Mouse (Mus musculus): ENCODE results near the gene Ltbp1. TPM values are rescaled to one million over a fixed set of nuclear protein-coding genes. Genes with fewer than 3 reads are reported as not detected.

Ltbp1 gene
- polyA plus RNA-seq, 1 experiment: 5.0 TPM

GRCm38 (mm10) chr17:75323229-75323628 lies 317.9 kb downstream of the Ltbp1 start:
- no peaks in the 10 kb centered on the region for H3K4me1 ChIP-seq (ENCODE audit: control insufficient read depth, insufficient read depth, insufficient read length, low read length)
- no peak overlapping the region for H3K27ac ChIP-seq (replicated peaks; ENCODE audit: low read depth, low read length)
- no peak overlapping the region for H3K4me3 ChIP-seq (ENCODE audit: insufficient read depth, low read depth, low read length)

- Histone ChIP-seq H3K27ac (replicated peaks; ENCODE audit: low read depth, low read length) (no peak overlapping the region), H3K4me3 (ENCODE audit: insufficient read depth, low read depth, low read length) (no peak overlapping the region), H3K4me1 (ENCODE audit: control insufficient read depth, insufficient read depth, insufficient read length, low read length) (no peaks in the 10 kb centered on the region)
Measured at GRCm38 (mm10) chr17:75323766-75324165, 318.4 kb downstream of the Ltbp1 start.

GRCm38 (mm10) chr17:75328102-75328639 lies 322.8 kb downstream of the Ltbp1 start:
- no peak overlapping the region for H3K27ac ChIP-seq (replicated peaks; ENCODE audit: low read depth, low read length)
- no peak overlapping the region for H3K4me3 ChIP-seq (ENCODE audit: insufficient read depth, low read depth, low read length)
- peaks cover 2% of the 10 kb centered on the region; the same call in 1 of the 2 replicates for H3K4me1 ChIP-seq (ENCODE audit: control insufficient read depth, insufficient read depth, insufficient read length, low read length)

- peaks cover 2% of the 10 kb centered on the region; the same call in 1 of the 2 replicates for H3K4me1 ChIP-seq (ENCODE audit: control insufficient read depth, insufficient read depth, insufficient read length, low read length)
- H3K27ac ChIP-seq (replicated peaks; ENCODE audit: low read depth, low read length): no peak overlapping the region
- H3K4me3 ChIP-seq (ENCODE audit: insufficient read depth, low read depth, low read length): no peak overlapping the region
Measured at GRCm38 (mm10) chr17:75330366-75330765, 325.0 kb downstream of the Ltbp1 start.

- Histone ChIP-seq H3K4me3 (ENCODE audit: insufficient read depth, low read depth, low read length) (no peak overlapping the region), H3K4me1 (ENCODE audit: control insufficient read depth, insufficient read depth, insufficient read length, low read length) (peaks cover 2% of the 10 kb centered on the region; the same call in 1 of the 2 replicates), H3K27ac (replicated peaks; ENCODE audit: low read depth, low read length) (no peak overlapping the region)
Measured at GRCm38 (mm10) chr17:75331421-75331951, 326.1 kb downstream of the Ltbp1 start.

GRCm38 (mm10) chr17:75332289-75332688 lies 326.9 kb downstream of the Ltbp1 start:
- no peak overlapping the region for H3K4me3 ChIP-seq (ENCODE audit: insufficient read depth, low read depth, low read length)
- H3K27ac ChIP-seq (replicated peaks; ENCODE audit: low read depth, low read length): no peak overlapping the region

GRCm38 (mm10) chr17:75333011-75333410 lies 327.6 kb downstream of the Ltbp1 start:
- Histone ChIP-seq H3K4me1 (ENCODE audit: control insufficient read depth, insufficient read depth, insufficient read length, low read length) (peaks cover 2% of the 10 kb centered on the region; the same call in 1 of the 2 replicates), H3K4me3 (ENCODE audit: insufficient read depth, low read depth, low read length) (no peak overlapping the region), H3K27ac (replicated peaks; ENCODE audit: low read depth, low read length) (no peak overlapping the region)

More at GRCm38 (mm10) chr17:75332289-75332688, 326.9 kb downstream of the Ltbp1 start:
- peaks cover 2% of the 10 kb centered on the region; the same call in 1 of the 2 replicates for H3K4me1 ChIP-seq (ENCODE audit: control insufficient read depth, insufficient read depth, insufficient read length, low read length)

GRCm38 (mm10) chr17:75333759-75334158 lies 328.4 kb downstream of the Ltbp1 start:
- Histone ChIP-seq H3K4me1 (ENCODE audit: control insufficient read depth, insufficient read depth, insufficient read length, low read length) (peaks cover 2% of the 10 kb centered on the region; the same call in 1 of the 2 replicates), H3K4me3 (ENCODE audit: insufficient read depth, low read depth, low read length) (no peak overlapping the region)

GRCm38 (mm10) chr17:75335649-75336048 lies 330.3 kb downstream of the Ltbp1 start:
- Histone ChIP-seq H3K4me3 (ENCODE audit: insufficient read depth, low read depth, low read length) (no peak overlapping the region), H3K27ac (replicated peaks; ENCODE audit: low read depth, low read length) (no peak overlapping the region), H3K4me1 (ENCODE audit: control insufficient read depth, insufficient read depth, insufficient read length, low read length) (no peaks in the 10 kb centered on the region)

More at GRCm38 (mm10) chr17:75333759-75334158, 328.4 kb downstream of the Ltbp1 start:
- no peak overlapping the region for H3K27ac ChIP-seq (replicated peaks; ENCODE audit: low read depth, low read length)

GRCm38 (mm10) chr17:75341227-75341626 lies 335.9 kb downstream of the Ltbp1 start:
- Histone ChIP-seq H3K4me1 (ENCODE audit: control insufficient read depth, insufficient read depth, insufficient read length, low read length) (no peaks in the 10 kb centered on the region), H3K4me3 (ENCODE audit: insufficient read depth, low read depth, low read length) (no peak overlapping the region), H3K27ac (replicated peaks; ENCODE audit: low read depth, low read length) (no peak overlapping the region)

- Histone ChIP-seq H3K4me1 (ENCODE audit: control insufficient read depth, insufficient read depth, insufficient read length, low read length) (no peaks in the 10 kb centered on the region), H3K4me3 (ENCODE audit: insufficient read depth, low read depth, low read length) (no peak overlapping the region), H3K27ac (replicated peaks; ENCODE audit: low read depth, low read length) (no peak overlapping the region)
Measured at GRCm38 (mm10) chr17:75345116-75345515, 339.7 kb downstream of the Ltbp1 start.

GRCm38 (mm10) chr17:75347414-75347813 lies 342.0 kb downstream of the Ltbp1 start:
- no peak overlapping the region for H3K4me3 ChIP-seq (ENCODE audit: insufficient read depth, low read depth, low read length)
- H3K4me1 ChIP-seq (ENCODE audit: control insufficient read depth, insufficient read depth, insufficient read length, low read length): no peaks in the 10 kb centered on the region
- no peak overlapping the region for H3K27ac ChIP-seq (replicated peaks; ENCODE audit: low read depth, low read length)

- Histone ChIP-seq H3K4me3 (ENCODE audit: insufficient read depth, low read depth, low read length) (no peak overlapping the region), H3K27ac (replicated peaks; ENCODE audit: low read depth, low read length) (no peak overlapping the region), H3K4me1 (ENCODE audit: control insufficient read depth, insufficient read depth, insufficient read length, low read length) (no peaks in the 10 kb centered on the region)
Measured at GRCm38 (mm10) chr17:75349109-75349508, 343.7 kb downstream of the Ltbp1 start.

GRCm38 (mm10) chr17:75349602-75350001 lies 344.2 kb downstream of the Ltbp1 start:
- no peak overlapping the region for H3K27ac ChIP-seq (replicated peaks; ENCODE audit: low read depth, low read length)
- H3K4me1 ChIP-seq (ENCODE audit: control insufficient read depth, insufficient read depth, insufficient read length, low read length): no peaks in the 10 kb centered on the region
- no peak overlapping the region for H3K4me3 ChIP-seq (ENCODE audit: insufficient read depth, low read depth, low read length)

GRCm38 (mm10) chr17:75353323-75353722 lies 348.0 kb downstream of the Ltbp1 start:
- no peak overlapping the region for H3K4me3 ChIP-seq (ENCODE audit: insufficient read depth, low read depth, low read length)
- no peaks in the 10 kb centered on the region for H3K4me1 ChIP-seq (ENCODE audit: control insufficient read depth, insufficient read depth, insufficient read length, low read length)
- H3K27ac ChIP-seq (replicated peaks; ENCODE audit: low read depth, low read length): no peak overlapping the region

GRCm38 (mm10) chr17:75355431-75355830 lies 350.1 kb downstream of the Ltbp1 start:
- H3K4me3 ChIP-seq (ENCODE audit: insufficient read depth, low read depth, low read length): no peak overlapping the region
- H3K4me1 ChIP-seq (ENCODE audit: control insufficient read depth, insufficient read depth, insufficient read length, low read length): no peaks in the 10 kb centered on the region
- H3K27ac ChIP-seq (replicated peaks; ENCODE audit: low read depth, low read length): no peak overlapping the region
